Mouse (Mus musculus): ENCODE data around the gene Tex46. TPM values are rescaled to one million over a fixed set of nuclear protein-coding genes. Genes with fewer than 3 reads are reported as not detected.

Tex46 gene
- total and polyA plus RNA-seq, 3 experiments = not detected

GRCm38 (mm10) chr4:136605756-136606485 lies 4.3 kb upstream of the Tex46 start:
- in situ Hi-C loops (cut with MboI; ENCODE audit: low pct_ligation_motif_present, low pct_unique_long_range_greater_than_20kb, low sequenced_read_pairs) (loop anchor here (25.0 kb wide), 1 partner anchor 369 kb away; the partner anchor contains the start of gene Tcea3), dilution Hi-C loops (cut with MboI; ENCODE audit: extremely low pct_ligation_motif_present, extremely low pct_unique_long_range_greater_than_20kb, low sequenced_read_pairs) (no loop called here)

GRCm38 (mm10) chr4:136613657-136614056 lies 3.4 kb downstream of the Tex46 start:
- H3K79me2 ChIP-seq (replicated peaks; ENCODE audit: control insufficient read depth, extremely low read depth, insufficient read depth, poor library complexity, severe bottlenecking) = no peaks in the 10 kb centered on the region
- in situ Hi-C loops (cut with MboI; ENCODE audit: low pct_ligation_motif_present, low pct_unique_long_range_greater_than_20kb, low sequenced_read_pairs) = loop anchor here (25.0 kb wide), 1 partner anchor 376 kb away; the partner anchor contains the start of gene Tcea3
- dilution Hi-C loops (cut with MboI; ENCODE audit: extremely low pct_ligation_motif_present, extremely low pct_unique_long_range_greater_than_20kb, low sequenced_read_pairs) = no loop called here

More at GRCm38 (mm10) chr4:136605756-136606485, 4.3 kb upstream of the Tex46 start:
- H3K4me1 ChIP-seq (ENCODE audit: control insufficient read depth in 1 of 2, insufficient read depth in 2 of 2) = peaks cover under 1 to 5% of the 10 kb centered on the region in 2 experiments; a peak in 2 of 4 replicates
- H3K27me3 ChIP-seq (replicated peaks) = no peaks in the 10 kb centered on the region
- no peak for DNase-seq (ENCODE audit: extremely low read depth)
- TF ChIP-seq MYC (IDR thresholded peaks at IDR 0.05; ENCODE audit: low read depth, low read length) = no peak
- no peak for TF ChIP-seq ZNF384 (IDR thresholded peaks at IDR 0.05; ENCODE audit: low read depth, low read length)
- TF ChIP-seq MEF2A (IDR thresholded peaks at IDR 0.05; ENCODE audit: borderline replicate concordance, low read depth, low read length) = no peak
- no peak for TF ChIP-seq EP300 (IDR thresholded peaks at IDR 0.05; ENCODE audit: low read length)
- no peak for TF ChIP-seq IRF4 (IDR thresholded peaks at IDR 0.05; ENCODE audit: low read depth, low read length)
- no peak for TF ChIP-seq MXI1 (IDR thresholded peaks at IDR 0.05; ENCODE audit: low read depth, low read length)
- TF ChIP-seq TCF12 (IDR thresholded peaks at IDR 0.05; ENCODE audit: low read depth, low read length) = no peak
- TF ChIP-seq USF1 (IDR thresholded peaks at IDR 0.05; ENCODE audit: low read depth, low read length) = no peak
- no peak for TF ChIP-seq TBP (conservative IDR thresholded peaks at IDR 0.05; ENCODE audit: low read depth, low read length)
- TF ChIP-seq MAZ (IDR thresholded peaks at IDR 0.05; ENCODE audit: low read depth, low read length) = no peak
- peaks cover 15% of the 10 kb centered on the region for H3K79me2 ChIP-seq (replicated peaks; ENCODE audit: control insufficient read depth, extremely low read depth, insufficient read depth, poor library complexity, severe bottlenecking)
- H3K4me3 ChIP-seq (replicated peaks in 1 of 3; ENCODE audit: low read depth in 2 of 3, low read length in 2 of 3, poor library complexity in 1 of 3) = no peak overlapping the region
- H3K9ac ChIP-seq (ENCODE audit: insufficient read depth, low read depth) = no peak overlapping the region
- H3K9me3 ChIP-seq (replicated peaks; ENCODE audit: low read length) = no peaks in the 10 kb centered on the region
- no peak overlapping the region for H3K4me2 ChIP-seq (ENCODE audit: insufficient read depth, low read depth, poor library complexity, severe bottlenecking)
- no peak overlapping the region for H3K27ac ChIP-seq (ENCODE audit: insufficient read depth, low read depth)
- H3K36me3 ChIP-seq (replicated peaks in 1 of 2; ENCODE audit: control insufficient read depth in 1 of 2, insufficient read depth in 1 of 2, low read length in 1 of 2) = no peaks in the 10 kb centered on the region

More at GRCm38 (mm10) chr4:136613657-136614056, 3.4 kb downstream of the Tex46 start:
- no peak for DNase-seq (ENCODE audit: extremely low read depth)
- H3K4me1 ChIP-seq (ENCODE audit: control insufficient read depth in 1 of 2, insufficient read depth in 2 of 2) = no peaks in the 10 kb centered on the region
- TF ChIP-seq MAZ (IDR thresholded peaks at IDR 0.05; ENCODE audit: low read depth, low read length) = no peak
- no peak for TF ChIP-seq POLR2A (IDR thresholded peaks at IDR 0.05; ENCODE audit: low read depth, low read length)
- no peak for TF ChIP-seq SIN3A (IDR thresholded peaks at IDR 0.05; ENCODE audit: low read length)
- no peak for TF ChIP-seq MXI1 (IDR thresholded peaks at IDR 0.05; ENCODE audit: low read depth, low read length)
- TF ChIP-seq CHD1 (IDR thresholded peaks at IDR 0.05; ENCODE audit: low read depth, low read length) = no peak
- no peak for TF ChIP-seq HCFC1 (IDR thresholded peaks at IDR 0.05; ENCODE audit: low read depth, low read length)
- no peak for TF ChIP-seq BHLHE40 (IDR thresholded peaks at IDR 0.05; ENCODE audit: low read depth, low read length)
- no peak for TF ChIP-seq PAX5 (IDR thresholded peaks at IDR 0.05; ENCODE audit: low read length)
- no peak for TF ChIP-seq ZMIZ1 (IDR thresholded peaks at IDR 0.05; ENCODE audit: low read depth, low read length)
- no peak for TF ChIP-seq USF1 (IDR thresholded peaks at IDR 0.05; ENCODE audit: low read depth, low read length)
- TF ChIP-seq CHD2 (IDR thresholded peaks at IDR 0.05; ENCODE audit: low read length) = no peak
- TF ChIP-seq MAX (IDR thresholded peaks at IDR 0.05; ENCODE audit: low read length) = no peak
- TF ChIP-seq CTCF (conservative IDR thresholded peaks at IDR 0.05 in 1 of 2, IDR thresholded peaks at IDR 0.05 in 1 of 2; ENCODE audit: low read depth in 2 of 2, low read length in 2 of 2) = no peak
- no peak for TF ChIP-seq NRF1 (IDR thresholded peaks at IDR 0.05; ENCODE audit: low read depth, low read length)
- no peak for TF ChIP-seq IRF4 (IDR thresholded peaks at IDR 0.05; ENCODE audit: low read depth, low read length)
- no peak for TF ChIP-seq RCOR1 (conservative IDR thresholded peaks at IDR 0.05; ENCODE audit: low read depth, low read length)
- no peaks in the 10 kb centered on the region for H3K27me3 ChIP-seq (replicated peaks)
- no peaks in the 10 kb centered on the region for H3K9me3 ChIP-seq (replicated peaks; ENCODE audit: low read length)
- H3K36me3 ChIP-seq (replicated peaks in 1 of 2; ENCODE audit: control insufficient read depth in 1 of 2, insufficient read depth in 1 of 2, low read length in 1 of 2) = no peaks in the 10 kb centered on the region
- H3K4me3 ChIP-seq (replicated peaks in 1 of 3; ENCODE audit: low read depth in 2 of 3, low read length in 2 of 3, poor library complexity in 1 of 3) = no peak overlapping the region
- no peak overlapping the region for H3K4me2 ChIP-seq (ENCODE audit: insufficient read depth, low read depth, poor library complexity, severe bottlenecking)
- H3K9ac ChIP-seq (ENCODE audit: insufficient read depth, low read depth) = no peak overlapping the region
- H3K27ac ChIP-seq (ENCODE audit: insufficient read depth, low read depth) = no peak overlapping the region

Data from CH12.LX (cell line).